Mouse (Mus musculus): Measurements from ENCODE around the gene Pou2f1.

GRCm38 (mm10) chr1:165864864-165865795, 137.3 kb downstream of the Pou2f1 start:
- TF ChIP-seq EP300 (IDR thresholded peaks at IDR 0.05; ENCODE audit: insufficient read depth, low read depth, low read length) (no peak), CTCF (IDR thresholded peaks at IDR 0.05) (no peak), POLR2A (IDR thresholded peaks at IDR 0.05; ENCODE audit: insufficient read depth, low read depth, low read length) (no peak)
